ENCODE assay signal across 19 mouse cellular contexts in genomic region chr4:114361336-114361735, GRCm38 (mm10). TPM values are rescaled to one million over a fixed set of nuclear protein-coding genes. Genes with fewer than 3 reads are reported as not detected.
DNase-seq lines count a peak whose midpoint lies in the region; TF ChIP-seq lines count a peak whose summit lies in the region.
"Had no signal": no experiment of that assay in that cellular context is flagged by ENCODE, and none has a peak within 500 bp of the region (broad histone marks: within the 10 kb centered on the region; RNA-seq: fewer than 3 reads in every experiment).

No protein-coding gene starts in this region.

- no peak overlapping the region for H3K27ac ChIP-seq in gastrocnemius, adult 2 months
- H3K27ac ChIP-seq: embryonic facial prominence, embryonic 10.5 days; heart, embryonic 13.5 days; hindbrain, embryonic 12.5 days; kidney, postnatal 0 days had no signal

- DNase-seq in adrenal gland, adult (ENCODE audit: inconsistent age in 2 of 2, low spot score in 1 of 2) = peak; percentile 63 to 80
- no peak for DNase-seq in adrenal gland, postnatal 4 days (ENCODE audit: low spot score in 2 of 2)
- DNase-seq in adrenal gland, adult 2 months = peak; percentile 74
- peak; percentile 18 for DNase-seq in adrenal gland, postnatal 25 days
- DNase-seq in cerebellum, adult 11 months = no peak
- no peak for DNase-seq in frontal cortex, postnatal 14 days (ENCODE audit: low spot score in 2 of 2)
- no peak for DNase-seq in gastrocnemius, adult 2 months
- DNase-seq: cerebellum, adult 18-20 months; cerebellum, adult 9-11 months; gastrocnemius, postnatal 25 days; heart, postnatal 36 days; kidney, adult 11 months; kidney, adult 9 months had no signal

- intact Hi-C loops in gastrocnemius, adult 2 months (cut with DNase I) = no loop called here

- H3K4me3 ChIP-seq in gastrocnemius, adult 2 months = no peak overlapping the region
- H3K4me3 ChIP-seq: embryonic facial prominence, embryonic 10.5 days; heart, embryonic 13.5 days; hindbrain, embryonic 12.5 days had no signal

- no peak for TF ChIP-seq CTCF in gastrocnemius, adult 2 months (IDR thresholded peaks at IDR 0.05)

RNA-seq across cellular contexts. Expression of gene Trabd2b, which starts 45.2 kb away (rescaled TPM):
- 1 to 10 TPM; 1.9 to 7.2 TPM for total RNA-seq in adrenal gland, postnatal 4 days (2021)
- 1 to 10 TPM; 1.9 to 2.5 TPM for total RNA-seq in adrenal gland, adult 2 months (2021)
- polyA plus RNA-seq in adrenal gland, adult 2 months (2012; rRNA removed) = 2.4 and 2.5 TPM in 2 replicates
- 0.67 and 0.97 TPM in 2 replicates for total RNA-seq in adrenal gland, postnatal 25 days (2021)
- total RNA-seq in gastrocnemius, adult 2 months (2021) = 1 to 10 TPM in 1 of 2 experiments, under 1 TPM in 1; 0.71 to 1.3 TPM
- total RNA-seq: CH12.LX; granulocyte monocyte progenitor cell, adult 5-6 weeks had no signal

Comparison
In these comparisons a context has a peak if more than half of its experiments do, and no peak if none do; other contexts are left out.
1. DNase-seq: peak in adrenal gland, adult (2 of 2), adrenal gland, adult 2 months (single experiment) and adrenal gland, postnatal 25 days (single experiment); none in adrenal gland, postnatal 4 days (0 of 2), cerebellum, adult 11 months (single experiment), frontal cortex, postnatal 14 days (0 of 2) and gastrocnemius, adult 2 months (single experiment).